Mouse (Mus musculus): ENCODE measurements around the gene Mier3. TPM values are rescaled to one million over a fixed set of nuclear protein-coding genes. Genes with fewer than 3 reads are reported as not detected.
A peak's percentile ranks its signal among the peaks of the same experiment; 100 is the strongest.

Mier3 gene
- polyA plus RNA-seq, 1 experiment from 2014 or later: 19.0 TPM

DNA sequence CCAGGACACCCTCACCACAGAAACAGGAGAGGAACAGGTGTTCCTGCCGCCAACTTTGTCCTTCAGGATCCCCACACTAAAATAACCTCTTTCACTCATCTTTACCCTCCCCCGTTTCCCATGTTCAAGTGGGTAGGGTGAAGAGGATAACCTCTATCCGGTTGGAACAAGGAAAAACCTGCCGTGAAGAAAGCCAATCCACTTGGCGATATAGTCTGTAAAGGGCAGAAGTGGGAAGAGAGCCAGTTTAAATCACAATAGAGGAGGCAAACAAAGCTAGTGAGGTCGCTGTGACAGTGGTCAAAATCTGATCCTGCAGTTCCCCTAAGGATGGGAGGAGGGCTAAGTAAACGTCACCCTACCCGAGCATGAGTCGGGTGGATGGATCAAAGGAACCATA lies 38.9 kb downstream of the Mier3 start:
- H3K4me2 ChIP-seq: no peak overlapping the region
- H3K9me3 ChIP-seq: no peaks in the 10 kb centered on the region
- ATAC-seq (ENCODE audit: low read depth): no peak
- H3K27me3 ChIP-seq: no peaks in the 10 kb centered on the region
- H3K36me3 ChIP-seq: peaks cover 34% of the 10 kb centered on the region
- H3K9ac ChIP-seq: no peak overlapping the region
- H3K27ac ChIP-seq (replicated peaks): no peak overlapping the region
- WGBS: 61% methylated on average over 9 of the region's 9 CpGs
- H3K4me3 ChIP-seq: no peak overlapping the region
- peaks cover 5% of the 10 kb centered on the region for H3K4me1 ChIP-seq (replicated peaks)

- H3K27me3 ChIP-seq: no peaks in the 10 kb centered on the region
- H3K9ac ChIP-seq: no peak overlapping the region; the same call in 1 of the 2 replicates
- under 1% methylated on average over 18 of the region's 18 CpGs for WGBS
- H3K4me2 ChIP-seq: peak overlapping the region; percentile 85
- no peaks in the 10 kb centered on the region for H3K36me3 ChIP-seq
- H3K27ac ChIP-seq (replicated peaks): 0 out of 2 replicates have a peak overlapping the region, but pooled peaks have one; percentile 38
- H3K4me1 ChIP-seq (replicated peaks): peaks cover 12% of the 10 kb centered on the region
- H3K9me3 ChIP-seq: peaks cover 3% of the 10 kb centered on the region; the same call in 1 of the 2 replicates
- peak overlapping the region; percentile 73 for H3K4me3 ChIP-seq
- no peak; the same call in 1 of the 2 replicates for ATAC-seq (ENCODE audit: low read depth)
Observed at GRCm38 (mm10) chr13:111724811-111725164, 44.0 kb downstream of the Mier3 start.

DNA sequence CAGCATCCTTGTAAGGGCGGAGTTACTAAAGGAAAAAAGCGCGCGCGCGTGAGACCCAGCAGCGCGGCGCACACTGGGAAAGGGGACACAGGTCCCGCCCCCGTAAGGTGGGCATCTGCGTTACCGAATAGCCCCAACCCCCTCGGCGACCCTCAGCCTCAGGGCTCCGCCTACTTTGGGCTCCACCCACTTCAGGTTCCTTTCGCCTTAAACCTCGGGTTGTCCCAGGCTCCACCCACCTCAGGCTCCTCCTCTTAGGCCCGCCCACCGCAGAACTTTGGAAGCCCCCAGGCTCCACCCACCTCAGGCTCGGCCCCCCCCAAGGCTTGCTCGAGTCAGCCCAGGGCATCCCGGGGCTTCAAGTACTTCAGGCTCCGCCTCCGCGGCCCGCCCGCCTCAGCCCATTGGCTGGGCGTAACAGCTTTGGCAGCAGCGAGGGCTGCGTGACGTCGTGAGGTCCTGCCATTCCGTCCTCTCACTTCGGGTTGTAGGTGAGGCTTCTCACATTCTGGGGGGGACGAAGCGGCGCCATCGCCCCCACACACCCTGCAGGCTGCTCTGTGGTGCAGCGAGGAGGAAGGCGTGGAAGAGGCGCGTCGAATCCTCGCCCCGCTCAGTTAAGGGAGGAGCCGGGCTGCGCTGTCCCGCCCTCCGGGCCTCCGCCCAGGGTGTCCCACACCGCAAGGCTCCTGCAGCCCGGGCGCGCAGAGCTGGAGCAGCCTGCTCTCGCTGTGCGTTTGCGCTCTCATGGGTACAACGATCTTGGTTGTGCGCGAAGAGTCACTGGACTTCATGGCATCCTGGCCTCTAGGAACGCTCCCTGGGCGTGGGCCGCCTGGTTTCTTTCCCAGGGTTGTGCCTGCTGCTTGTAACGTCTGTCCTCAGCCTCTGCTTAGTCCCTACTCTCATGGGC lies 44.6 kb downstream of the Mier3 start:
- peak overlapping the region; percentile 73 for H3K4me3 ChIP-seq
- WGBS: under 1% methylated on average over 62 of the region's 65 CpGs
- no peaks in the 10 kb centered on the region for H3K27me3 ChIP-seq
- no peaks in the 10 kb centered on the region for H3K36me3 ChIP-seq
- peak overlapping the region; percentile 85 for H3K4me2 ChIP-seq
- ATAC-seq (ENCODE audit: low read depth): peak; percentile 100
- peaks cover 3% of the 10 kb centered on the region; the same call in 1 of the 2 replicates for H3K9me3 ChIP-seq
- H3K9ac ChIP-seq: peak overlapping the region; percentile 72
- H3K4me1 ChIP-seq (replicated peaks): peaks cover 12% of the 10 kb centered on the region
- peak overlapping the region; percentile 83 for H3K27ac ChIP-seq (replicated peaks)

DNA sequence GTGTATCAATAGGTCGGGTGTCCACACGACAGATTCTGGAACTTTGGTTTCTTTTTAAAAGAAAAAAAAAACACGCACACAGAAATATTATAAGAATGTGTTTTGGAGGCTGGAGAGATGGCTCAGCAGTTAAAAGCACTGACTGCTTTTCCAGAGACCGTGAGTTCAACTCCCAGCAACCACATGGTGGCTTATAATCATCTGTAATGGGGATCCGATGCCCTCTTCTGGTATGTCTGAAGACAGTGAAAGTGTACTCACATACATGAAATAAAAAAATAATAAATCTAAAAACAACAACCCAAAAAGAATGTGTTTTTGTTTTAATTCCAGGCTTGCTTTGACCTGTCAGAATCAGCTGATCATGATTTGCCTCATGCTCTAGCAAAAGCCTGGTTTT lies 46.1 kb downstream of the Mier3 start:
- Histone ChIP-seq H3K27ac (replicated peaks) (no peak overlapping the region), H3K36me3 (no peaks in the 10 kb centered on the region), H3K4me1 (replicated peaks) (peaks cover 12% of the 10 kb centered on the region), H3K27me3 (no peaks in the 10 kb centered on the region), H3K4me3 (no peak overlapping the region), H3K9ac (no peak overlapping the region), H3K4me2 (no peak overlapping the region), H3K9me3 (peaks cover 3% of the 10 kb centered on the region; the same call in 1 of the 2 replicates)
- 94% methylated on average over 5 of the region's 5 CpGs for WGBS
- ATAC-seq (ENCODE audit: low read depth): no peak

GRCm38 (mm10) chr13:111741204-111741990 lies 60.6 kb downstream of the Mier3 start:
- no peak for ATAC-seq (ENCODE audit: low read depth)
- no peak overlapping the region for H3K27ac ChIP-seq (replicated peaks)
- 87% methylated on average over 7 of the region's 7 CpGs for WGBS

GRCm38 (mm10) chr13:111741991-111742615 lies 61.3 kb downstream of the Mier3 start:
- Histone ChIP-seq H3K9ac (no peak overlapping the region), H3K27ac (replicated peaks) (no peak overlapping the region), H3K4me1 (replicated peaks) (no peaks in the 10 kb centered on the region), H3K4me3 (no peak overlapping the region), H3K9me3 (no peaks in the 10 kb centered on the region), H3K4me2 (no peak overlapping the region), H3K36me3 (peaks cover 3% of the 10 kb centered on the region; the same call in 1 of the 2 replicates), H3K27me3 (no peaks in the 10 kb centered on the region)
- WGBS: 73% methylated on average over 6 of the region's 6 CpGs
- ATAC-seq (ENCODE audit: low read depth): no peak

More at GRCm38 (mm10) chr13:111741204-111741990, 60.6 kb downstream of the Mier3 start:
- no peaks in the 10 kb centered on the region for H3K4me1 ChIP-seq (replicated peaks)
- no peak overlapping the region for H3K9ac ChIP-seq
- H3K27me3 ChIP-seq: no peaks in the 10 kb centered on the region
- H3K9me3 ChIP-seq: no peaks in the 10 kb centered on the region
- H3K4me2 ChIP-seq: no peak overlapping the region
- no peaks in the 10 kb centered on the region for H3K36me3 ChIP-seq
- H3K4me3 ChIP-seq: no peak overlapping the region

GRCm38 (mm10) chr13:111744233-111745000 lies 63.6 kb downstream of the Mier3 start:
- no peak for ATAC-seq (ENCODE audit: low read depth)
- 82% methylated on average over 6 of the region's 6 CpGs for WGBS

DNA sequence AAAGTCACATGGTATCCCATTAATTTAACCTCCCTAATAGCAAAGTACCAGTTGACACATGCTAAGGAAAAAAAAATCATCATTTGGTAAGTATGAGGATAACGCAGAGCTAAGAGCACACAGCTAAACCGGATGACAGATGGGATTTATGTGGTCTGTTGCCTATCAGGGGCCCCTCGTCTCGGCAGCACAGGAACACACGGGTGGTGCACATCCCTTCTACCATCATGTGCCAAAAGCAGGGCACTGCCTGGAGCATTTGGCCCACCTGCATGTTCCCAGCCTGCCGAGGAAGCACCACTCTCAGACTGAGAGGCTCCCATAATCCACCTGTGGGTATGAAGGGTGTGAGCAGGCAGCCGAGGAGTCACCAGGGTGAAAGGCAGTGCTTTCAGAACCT lies 64.4 kb downstream of the Mier3 start:
- H3K27me3 ChIP-seq: no peaks in the 10 kb centered on the region
- WGBS: 75% methylated on average over 7 of the region's 7 CpGs
- H3K4me3 ChIP-seq: no peak overlapping the region
- H3K4me1 ChIP-seq (replicated peaks): no peaks in the 10 kb centered on the region
- peaks cover 28% of the 10 kb centered on the region for H3K36me3 ChIP-seq
- H3K4me2 ChIP-seq: no peak overlapping the region
- no peak for ATAC-seq (ENCODE audit: low read depth)
- no peak overlapping the region for H3K9ac ChIP-seq
- no peaks in the 10 kb centered on the region for H3K9me3 ChIP-seq
- no peak overlapping the region for H3K27ac ChIP-seq (replicated peaks)

More at GRCm38 (mm10) chr13:111744233-111745000, 63.6 kb downstream of the Mier3 start:
- Histone ChIP-seq H3K9ac (no peak overlapping the region), H3K27ac (replicated peaks) (no peak overlapping the region), H3K4me1 (replicated peaks) (no peaks in the 10 kb centered on the region), H3K27me3 (no peaks in the 10 kb centered on the region), H3K4me2 (no peak overlapping the region), H3K36me3 (peaks cover 20% of the 10 kb centered on the region), H3K4me3 (no peak overlapping the region), H3K9me3 (no peaks in the 10 kb centered on the region)

- no peak overlapping the region for H3K4me2 ChIP-seq
- H3K4me3 ChIP-seq: no peak overlapping the region
- no peaks in the 10 kb centered on the region for H3K27me3 ChIP-seq
- no peak overlapping the region for H3K9ac ChIP-seq
- no peak for ATAC-seq (ENCODE audit: low read depth)
- no peaks in the 10 kb centered on the region for H3K4me1 ChIP-seq (replicated peaks)
- no peak overlapping the region for H3K27ac ChIP-seq (replicated peaks)
- 93% methylated on average over 5 of the region's 5 CpGs for WGBS
- H3K9me3 ChIP-seq: no peaks in the 10 kb centered on the region
- peaks cover 42% of the 10 kb centered on the region for H3K36me3 ChIP-seq
Observed at GRCm38 (mm10) chr13:111746831-111747230, 66.1 kb downstream of the Mier3 start.

DNA sequence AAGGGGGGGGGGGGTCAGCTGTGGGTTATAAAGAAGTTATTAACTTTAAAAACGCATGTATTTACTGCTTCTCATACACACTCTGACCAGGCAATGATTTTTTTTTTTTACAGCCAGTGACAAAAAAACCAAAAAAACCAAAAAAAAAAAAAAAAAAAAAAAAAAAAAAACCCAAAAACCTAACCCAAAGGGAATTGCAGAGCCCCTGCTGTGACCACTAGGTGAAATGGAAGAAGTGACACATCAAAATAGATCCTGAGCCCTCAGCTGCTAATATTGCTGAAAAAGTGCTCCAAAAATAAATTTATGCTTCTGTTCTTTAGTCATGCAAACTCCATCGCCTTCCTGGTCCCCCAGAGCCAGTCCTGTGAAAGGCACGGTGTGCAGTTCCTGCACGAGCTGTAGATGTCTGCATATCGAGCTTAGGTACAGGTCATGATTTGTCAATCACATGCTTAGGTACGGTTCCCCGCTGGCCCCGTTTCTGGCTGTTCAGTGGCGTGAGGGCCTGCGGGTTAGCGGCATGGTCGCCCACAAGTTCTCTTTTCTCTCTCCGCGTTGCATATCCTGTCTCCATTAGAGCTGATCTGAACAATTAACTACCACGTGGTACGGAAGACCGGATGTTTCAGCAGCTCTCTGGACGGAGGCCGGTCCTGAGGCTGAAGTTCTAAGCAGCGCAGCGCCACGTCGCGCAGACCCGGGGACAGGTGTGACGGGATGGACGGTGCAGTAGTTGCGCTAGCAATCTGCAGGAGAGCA lies 67.7 kb downstream of the Mier3 start:
- H3K9me3 ChIP-seq: no peaks in the 10 kb centered on the region
- no peak overlapping the region for H3K4me3 ChIP-seq
- H3K36me3 ChIP-seq: peaks cover 58% of the 10 kb centered on the region
- no peak for ATAC-seq (ENCODE audit: low read depth)
- no peaks in the 10 kb centered on the region for H3K27me3 ChIP-seq
- H3K9ac ChIP-seq: no peak overlapping the region
- WGBS: 95% methylated on average over 28 of the region's 28 CpGs
- no peak overlapping the region for H3K4me2 ChIP-seq
- no peaks in the 10 kb centered on the region for H3K4me1 ChIP-seq (replicated peaks)
- H3K27ac ChIP-seq (replicated peaks): no peak overlapping the region

DNA sequence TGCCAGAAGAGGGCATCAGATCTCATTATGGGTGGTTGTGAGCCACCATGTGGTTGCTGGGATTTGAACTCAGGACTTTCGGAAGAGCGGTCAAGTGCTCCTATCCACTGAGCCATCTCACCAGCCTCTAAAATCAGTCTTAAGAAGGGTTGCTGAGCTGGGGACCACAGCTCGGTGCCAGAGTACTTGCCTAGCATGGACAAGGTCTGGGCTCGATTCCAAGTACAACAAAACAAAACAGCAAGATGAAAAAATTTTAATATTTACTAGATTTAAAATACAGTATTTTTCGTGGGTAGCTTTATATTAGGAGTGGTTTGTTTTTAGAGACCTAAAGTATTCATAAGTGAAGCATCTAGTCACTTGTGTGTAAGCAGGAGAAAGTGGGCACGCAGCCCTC lies 72.5 kb downstream of the Mier3 start:
- no peaks in the 10 kb centered on the region for H3K4me1 ChIP-seq (replicated peaks)
- H3K27ac ChIP-seq (replicated peaks): no peak overlapping the region
- no peak overlapping the region for H3K4me2 ChIP-seq
- no peaks in the 10 kb centered on the region for H3K9me3 ChIP-seq
- no peaks in the 10 kb centered on the region for H3K27me3 ChIP-seq
- no peak overlapping the region for H3K4me3 ChIP-seq
- WGBS: 96% methylated on average over 6 of the region's 6 CpGs
- no peak for ATAC-seq (ENCODE audit: low read depth)
- H3K9ac ChIP-seq: no peak overlapping the region
- peaks cover 96% of the 10 kb centered on the region for H3K36me3 ChIP-seq

Data from neural tube, embryonic 13.5 days (tissue).